Mouse (Mus musculus): ENCODE results near the gene Plekha1.

Gene Plekha1

DNA sequence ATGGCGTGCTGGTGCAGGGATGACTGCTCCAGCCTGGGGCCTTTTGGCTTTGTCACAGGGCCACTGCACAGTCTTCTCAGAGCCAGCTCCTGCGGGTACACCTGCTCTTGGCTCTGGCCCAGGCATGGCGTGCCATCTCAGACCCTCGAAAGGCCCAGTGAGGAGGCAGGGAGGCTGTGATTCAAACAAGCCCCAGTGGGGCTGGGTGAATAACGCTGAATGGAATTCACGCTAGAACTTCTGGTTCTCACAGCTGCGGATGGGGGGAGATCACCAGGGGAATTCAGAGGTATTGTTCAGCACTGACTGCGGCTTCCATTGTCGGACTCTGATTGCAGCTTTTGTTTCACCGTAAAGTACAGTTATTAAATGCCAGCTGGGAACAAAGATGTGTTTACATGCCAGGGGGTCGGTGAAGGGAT lies 4.8 kb upstream of the Plekha1 start:
- no peak for DNase-seq

DNA sequence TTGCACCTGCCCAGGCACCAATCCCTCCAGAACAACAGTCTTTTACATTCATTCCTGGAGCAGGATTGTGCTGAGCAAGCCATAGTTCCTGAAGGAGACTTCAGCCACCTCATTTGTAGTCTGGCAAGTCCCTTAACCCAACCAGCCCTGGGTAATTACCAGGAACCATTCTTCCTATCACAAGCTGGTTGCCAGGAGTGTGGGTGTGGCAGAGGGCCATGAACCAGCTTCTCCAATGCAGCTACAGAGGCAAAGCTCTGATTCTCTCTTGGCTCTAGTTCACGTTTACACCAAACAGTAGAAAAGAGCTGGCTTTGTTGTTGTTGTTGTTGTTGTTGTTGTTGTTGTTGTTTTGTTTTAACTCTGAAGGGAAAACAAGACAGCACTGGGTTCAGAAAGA lies 3.1 kb upstream of the Plekha1 start:
- no peak for DNase-seq

DNA sequence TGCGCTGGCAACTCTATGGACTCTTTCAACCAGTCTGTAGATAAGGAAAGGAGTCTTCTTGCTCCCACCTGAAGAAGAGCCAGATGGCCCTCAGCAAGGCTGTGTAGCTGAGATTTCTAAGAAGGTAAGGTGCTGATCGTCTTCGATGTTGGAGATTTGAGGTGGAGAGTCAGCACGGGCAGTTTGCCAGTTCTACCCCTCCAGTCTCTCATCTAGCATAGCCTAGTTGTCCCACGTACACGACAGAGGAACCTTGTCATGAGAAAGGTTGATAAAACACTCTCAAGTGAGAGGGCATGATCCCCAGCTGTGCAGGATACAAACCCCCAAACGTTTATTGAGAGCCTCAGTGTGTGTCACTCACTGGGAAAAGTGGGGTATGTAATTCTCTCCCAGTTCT lies 845 bp upstream of the Plekha1 start:
- DNase-seq: no peak

DNA sequence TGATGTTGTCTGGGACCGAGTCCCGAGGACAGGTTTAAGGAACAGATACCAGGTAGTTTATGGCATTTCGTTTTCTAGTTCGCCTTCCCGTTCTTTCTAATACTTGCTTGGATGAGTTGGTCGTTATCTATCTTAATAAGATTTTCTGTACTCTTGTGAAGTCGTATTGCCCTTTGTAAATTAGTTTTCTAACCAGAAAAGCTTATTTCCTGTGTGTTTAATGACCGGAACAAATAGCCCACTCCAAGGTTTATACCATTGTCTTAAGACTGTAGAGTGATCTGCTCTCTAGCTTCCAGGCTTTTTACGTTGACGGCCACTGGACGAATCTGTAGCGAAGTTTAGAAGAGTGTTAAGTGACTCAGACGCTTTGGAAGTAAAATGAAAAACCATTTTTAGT lies 1.1 kb downstream of the Plekha1 start:
- no peak for DNase-seq

DNA sequence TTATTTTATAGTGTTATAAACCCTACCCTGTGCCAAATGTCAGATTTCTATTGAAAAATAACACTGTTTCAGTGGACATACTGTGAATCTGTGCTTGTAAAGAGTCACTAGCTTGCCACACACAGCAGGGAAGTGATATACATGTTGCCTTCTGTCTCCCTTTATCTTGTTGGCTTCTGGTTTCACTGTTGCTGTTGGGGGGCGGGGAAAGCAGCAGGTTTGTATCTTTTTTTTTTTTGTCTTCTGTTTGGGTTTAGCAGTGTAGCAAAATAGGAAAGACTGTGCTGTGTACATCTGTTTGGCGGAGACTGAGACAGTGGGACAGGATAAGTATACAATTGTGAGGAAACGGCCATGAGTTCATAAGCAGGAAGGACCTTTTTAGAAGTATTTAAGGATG lies 1.7 kb downstream of the Plekha1 start:
- DNase-seq: no peak

DNA sequence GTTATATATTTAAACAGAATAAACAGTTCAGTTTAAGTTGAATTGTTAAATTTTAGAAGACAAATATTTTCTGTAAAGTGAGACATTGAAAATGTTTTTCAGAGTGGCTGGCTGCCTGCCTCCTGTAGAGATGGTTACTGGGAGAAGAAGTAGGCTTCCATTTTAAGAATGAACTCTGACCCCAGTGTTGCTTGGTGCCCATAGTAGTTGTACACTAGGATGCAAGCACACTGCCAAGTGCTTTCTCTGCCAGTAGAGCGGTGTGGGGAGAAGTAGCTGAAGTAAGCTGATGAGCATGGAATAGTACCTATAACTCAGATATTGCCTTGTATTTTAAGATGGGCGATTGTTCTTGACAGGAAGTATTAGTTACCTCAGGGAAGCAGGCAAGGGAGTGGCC lies 18.6 kb downstream of the Plekha1 start:
- DNase-seq: no peak

DNA sequence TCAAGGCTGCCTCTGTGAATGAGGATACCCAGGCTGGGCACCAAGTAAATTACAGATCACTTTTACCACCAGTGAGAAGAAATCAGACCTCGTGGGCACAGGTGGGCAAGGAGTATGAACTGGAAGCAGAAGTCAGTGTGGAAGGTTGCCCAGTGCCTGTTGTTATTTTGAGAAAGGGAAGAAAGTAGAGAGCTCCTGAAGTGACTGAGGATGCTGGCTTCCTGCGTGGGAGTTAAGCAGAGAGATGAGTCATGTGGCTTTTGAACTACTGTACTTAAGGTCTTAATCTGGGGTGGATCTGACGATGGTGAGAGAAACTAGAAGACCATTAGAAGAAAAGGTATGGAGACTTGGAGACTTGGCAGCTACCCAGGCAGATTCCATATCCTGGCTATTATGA lies 20.7 kb downstream of the Plekha1 start:
- no peak for DNase-seq

DNA sequence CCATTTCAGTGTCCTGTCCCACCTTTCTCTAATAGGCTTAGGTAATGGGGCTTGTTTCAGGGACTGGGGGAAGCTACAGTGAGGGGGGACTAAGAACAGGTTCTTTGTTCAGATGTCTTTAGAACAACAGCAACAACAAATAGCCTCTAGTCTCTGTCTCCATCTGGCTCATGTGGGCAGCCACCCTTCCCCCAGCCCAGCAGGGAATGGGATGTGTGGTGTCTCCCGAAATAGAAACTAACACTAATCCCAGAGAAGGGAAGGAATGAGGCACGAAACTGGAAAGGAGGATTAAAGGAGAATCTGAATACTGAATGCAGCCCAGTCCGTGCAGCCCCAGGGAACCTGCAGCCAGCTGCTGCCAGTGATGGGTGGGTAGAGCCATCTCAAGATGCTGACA lies 22.4 kb downstream of the Plekha1 start:
- DNase-seq: no peak

DNA sequence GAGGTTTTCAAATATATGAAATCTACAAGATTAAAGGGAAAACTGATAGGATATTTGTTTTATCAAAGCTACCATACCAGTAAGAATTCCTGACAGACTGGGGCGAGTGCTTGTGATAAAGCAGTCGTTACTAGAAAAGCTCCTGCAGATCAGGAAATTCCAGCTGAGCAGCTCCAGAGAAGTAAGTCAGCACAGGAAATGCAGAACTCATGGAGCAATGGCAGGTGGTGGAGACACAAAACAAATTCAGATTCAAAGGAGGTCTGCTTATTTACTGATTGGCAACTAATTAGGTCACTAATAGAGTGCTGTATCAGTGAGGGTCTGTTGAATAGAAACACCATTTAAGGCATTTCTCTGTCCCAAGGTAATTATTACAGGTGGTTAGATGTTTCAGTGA lies 25.3 kb downstream of the Plekha1 start:
- no peak for DNase-seq

DNA sequence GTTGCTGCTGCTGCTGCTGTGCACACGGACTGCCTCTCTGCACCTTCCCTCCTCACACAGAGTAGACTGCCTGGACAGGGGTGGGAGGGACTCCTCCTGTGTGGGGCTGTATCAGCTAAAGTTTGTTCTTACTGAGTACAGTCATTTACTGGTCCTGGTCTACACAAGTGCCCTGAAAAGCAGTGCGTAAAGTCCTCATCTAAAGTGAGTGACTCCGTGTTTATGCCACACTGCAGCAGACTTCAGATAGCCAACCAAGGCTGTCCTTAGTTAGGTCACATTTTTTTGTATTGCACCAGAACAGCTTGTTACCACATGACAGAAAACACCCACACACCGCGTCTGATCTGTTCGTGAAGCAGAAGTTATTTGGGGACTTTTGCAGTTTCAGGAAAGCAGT lies 27.4 kb downstream of the Plekha1 start:
- DNase-seq: peak in 1 of 2 experiments; percentile 4

DNA sequence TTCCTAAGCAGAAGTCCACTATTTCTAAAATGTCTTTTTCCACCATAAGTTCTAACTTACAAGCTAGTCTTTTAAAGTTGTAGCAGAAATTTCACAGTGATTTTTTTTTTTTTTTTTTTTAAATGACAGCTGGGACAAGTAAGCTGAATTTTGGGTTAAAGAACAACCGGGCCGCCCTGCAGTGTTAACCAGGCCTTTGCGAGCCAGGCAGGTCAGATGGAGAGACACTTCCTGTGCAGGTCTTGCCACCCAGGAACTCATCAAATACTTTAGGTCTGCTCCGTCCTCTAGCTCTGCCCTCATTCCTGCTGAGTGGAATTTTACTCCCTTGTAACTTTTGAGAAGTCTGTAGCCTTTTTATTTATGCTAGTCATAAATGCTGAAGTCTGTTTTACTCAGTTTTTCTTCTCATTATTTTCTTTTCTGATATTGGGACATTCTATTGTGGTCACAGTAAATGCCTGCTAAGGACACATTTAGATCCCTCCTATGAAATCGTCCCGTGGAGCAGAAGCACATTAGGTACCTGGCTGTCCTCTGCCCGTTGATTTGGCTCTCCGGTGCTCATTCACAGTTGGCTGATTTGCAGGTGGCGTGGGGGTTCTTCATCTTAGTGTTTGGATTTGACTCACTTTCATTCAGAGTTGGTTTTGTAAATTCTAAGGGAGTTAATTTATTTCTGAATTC lies 29.5 kb downstream of the Plekha1 start:
- no peak for DNase-seq

DNA sequence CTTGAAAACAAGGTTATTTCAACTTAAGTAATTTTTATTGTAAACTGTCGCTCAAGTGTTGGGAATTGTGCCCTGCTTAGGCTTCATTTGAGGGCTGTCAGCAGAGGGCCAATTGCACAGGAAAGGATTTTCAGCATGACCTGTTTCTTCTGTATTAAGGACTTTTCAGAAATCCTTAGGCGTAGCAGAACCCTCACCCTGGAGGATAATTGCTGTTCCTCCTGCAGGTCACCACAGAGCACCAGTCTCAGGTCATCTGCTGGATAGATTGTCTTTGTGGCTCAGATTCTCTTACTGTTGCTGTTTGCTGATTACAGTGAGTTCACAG lies 30.0 kb downstream of the Plekha1 start:
- no peak for DNase-seq

DNA sequence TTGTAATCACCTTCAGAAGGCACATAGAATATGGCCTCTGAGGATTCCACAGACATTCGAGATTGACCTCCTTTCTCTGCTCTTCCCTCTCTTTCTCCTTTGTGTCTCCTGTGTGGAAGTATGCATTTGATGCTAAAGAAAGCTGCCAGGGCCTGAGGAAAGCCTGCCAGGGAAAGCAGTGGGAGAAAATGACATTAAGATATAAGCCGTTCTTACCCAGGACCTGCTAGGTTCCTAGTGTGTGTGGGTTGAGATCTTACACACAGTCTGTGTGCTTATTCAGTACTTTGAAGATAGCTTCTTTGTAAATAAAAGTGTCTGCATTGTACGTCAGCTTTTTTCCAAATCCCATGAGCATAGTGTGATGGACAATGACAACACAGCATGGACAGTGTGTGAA lies 30.5 kb downstream of the Plekha1 start:
- no peak for DNase-seq

DNA sequence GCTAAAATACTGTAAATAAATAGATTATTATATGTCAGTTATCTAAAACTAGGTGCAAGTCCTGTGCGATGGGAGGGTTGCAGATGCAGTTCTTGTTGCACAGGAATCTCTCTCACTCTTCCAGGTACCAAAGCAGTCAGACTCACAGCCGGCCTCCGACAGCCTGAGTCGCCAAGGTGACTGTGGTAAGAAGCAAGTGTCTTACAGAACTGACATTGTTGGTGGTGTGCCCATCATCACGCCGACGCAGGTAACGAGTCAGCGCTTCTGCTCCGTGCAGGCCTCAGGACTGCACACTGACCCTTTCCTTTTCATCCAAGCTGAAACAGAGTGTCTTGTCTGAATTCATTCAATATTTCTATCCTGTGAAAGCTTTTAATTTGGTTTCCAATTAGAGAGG lies 31.6 kb downstream of the Plekha1 start:
- DNase-seq: no peak

DNA sequence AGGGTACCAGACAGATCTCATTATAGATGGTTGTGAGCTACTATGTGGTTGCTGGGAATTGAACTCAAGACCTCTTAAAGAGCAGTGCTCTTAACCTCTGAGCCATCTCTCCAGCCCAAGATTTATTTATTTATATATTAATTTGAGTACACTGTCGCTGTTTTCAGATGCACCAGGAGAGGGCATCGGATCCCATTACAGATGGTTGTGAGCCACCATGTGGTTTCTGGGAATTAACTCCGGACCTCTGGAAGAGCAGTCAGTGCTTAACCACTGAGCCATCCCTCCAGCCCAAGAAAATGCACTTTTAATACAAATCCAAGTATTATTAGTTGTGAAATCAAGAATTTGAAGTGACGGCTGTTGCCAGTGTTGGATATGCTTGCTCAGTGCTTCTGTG lies 32.8 kb downstream of the Plekha1 start:
- DNase-seq: no peak

DNA sequence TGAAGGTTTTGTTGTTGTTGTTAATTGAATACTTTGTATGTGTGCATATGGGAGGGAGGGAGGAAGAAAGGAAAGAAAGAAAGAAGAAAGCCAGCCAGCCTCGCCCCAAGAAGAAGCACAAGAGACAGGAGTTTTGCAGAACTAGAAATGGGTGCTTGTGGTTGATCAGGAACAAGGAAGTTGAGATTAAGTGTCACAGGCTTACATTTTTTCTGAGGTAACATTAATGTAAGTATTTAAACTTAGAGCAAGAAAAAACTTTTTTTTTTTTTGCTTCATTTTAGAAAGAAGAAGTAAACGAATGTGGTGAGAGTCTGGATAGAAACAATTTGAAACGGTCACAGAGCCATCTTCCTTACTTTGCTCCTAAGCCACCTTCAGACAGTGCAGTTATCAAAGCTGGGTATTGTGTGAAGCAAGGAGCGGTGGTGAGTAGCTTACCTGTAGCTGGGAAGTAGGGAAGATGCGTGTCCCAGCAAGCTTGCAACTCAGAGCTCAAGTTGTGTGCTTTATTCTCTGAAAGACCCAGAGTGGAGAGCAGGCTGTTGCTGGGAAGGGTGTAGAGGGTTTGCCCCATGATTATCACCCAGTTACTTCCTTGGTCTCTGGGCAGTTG lies 34.8 kb downstream of the Plekha1 start:
- no peak for DNase-seq

DNA sequence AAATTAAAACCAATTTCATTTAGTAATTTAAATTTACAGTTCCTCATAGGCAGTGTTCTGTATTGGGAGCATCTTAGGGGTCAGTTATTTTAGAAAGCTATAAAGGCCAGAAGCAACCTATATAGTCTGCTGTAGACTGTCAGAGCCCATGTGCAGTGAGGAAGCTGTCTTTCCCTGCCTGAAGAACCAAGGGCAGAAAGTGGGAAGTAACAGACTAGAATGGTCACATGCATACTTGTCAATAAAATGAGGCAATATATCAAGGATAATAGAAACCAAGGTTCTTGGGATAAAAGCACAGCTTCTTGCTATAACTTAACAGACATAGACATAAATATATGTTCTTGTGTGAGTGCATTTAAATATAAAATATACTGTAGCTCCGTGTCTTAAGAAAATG lies 37.4 kb downstream of the Plekha1 start:
- no peak for DNase-seq

DNA sequence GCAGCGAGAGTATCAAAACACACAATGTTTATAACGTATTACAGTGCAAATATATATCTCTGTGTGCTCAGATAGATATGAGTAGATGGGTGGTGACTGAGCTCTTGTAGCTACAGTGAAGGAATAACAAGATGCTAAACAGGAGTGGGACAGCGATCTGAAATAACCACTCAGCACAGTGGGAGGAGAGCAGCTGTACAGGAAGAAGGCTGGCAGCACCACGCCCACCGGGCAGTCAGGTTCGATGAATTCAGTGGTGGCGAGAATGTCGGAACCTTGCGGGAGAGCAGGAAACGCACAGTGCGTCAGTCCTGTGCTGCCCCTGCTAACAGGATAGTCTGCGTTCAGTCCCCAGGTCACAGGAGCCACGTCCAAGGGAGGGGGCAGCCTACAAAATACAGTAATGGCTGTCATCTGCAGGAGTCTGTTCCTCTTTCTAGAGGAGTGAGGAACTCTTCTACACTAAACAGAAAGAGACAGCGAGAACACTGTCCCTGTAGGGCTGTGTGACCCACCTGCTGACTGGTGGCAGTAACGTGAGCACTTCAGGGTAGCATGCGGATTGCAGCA lies 38.0 kb downstream of the Plekha1 start:
- DNase-seq: peak; percentile 38 to 39

DNA sequence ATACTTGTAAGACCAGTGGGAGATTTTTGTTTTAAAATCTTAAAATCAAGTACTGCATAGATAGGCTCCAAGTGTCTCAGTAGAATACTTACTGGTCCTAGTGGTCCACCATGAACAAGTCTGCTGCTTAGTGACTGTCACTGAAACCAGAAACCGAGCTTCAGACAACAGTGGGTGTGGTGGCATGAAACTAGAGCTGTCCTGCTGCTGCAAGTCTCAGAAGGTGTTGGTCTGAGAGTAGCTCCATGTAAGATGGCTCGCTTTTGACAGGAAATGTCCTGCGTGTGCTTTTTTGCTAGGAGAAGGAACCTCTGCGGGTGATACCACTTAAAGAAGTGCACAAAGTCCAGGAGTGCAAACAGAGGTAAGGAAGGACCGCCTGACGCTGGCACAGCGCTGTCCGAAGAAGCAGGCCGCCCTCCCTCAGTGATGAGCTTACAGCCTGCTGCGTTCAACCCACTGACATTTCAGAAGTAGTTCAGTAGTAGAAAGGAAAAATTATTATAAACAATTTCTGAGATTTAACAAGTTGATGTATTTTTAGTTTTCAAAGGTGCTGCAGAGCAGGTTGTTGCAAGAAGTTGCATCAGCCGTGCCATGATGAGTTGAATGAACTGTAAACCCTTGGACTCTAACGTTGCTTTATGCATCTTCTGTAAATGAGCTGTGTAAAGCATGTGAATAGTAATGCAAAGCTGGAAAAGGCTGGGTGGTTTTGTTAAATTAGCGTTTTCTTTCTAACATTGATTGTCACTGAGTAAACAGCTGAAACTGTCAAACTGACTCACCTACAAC lies 39.2 kb downstream of the Plekha1 start:
- no peak for DNase-seq

DNA sequence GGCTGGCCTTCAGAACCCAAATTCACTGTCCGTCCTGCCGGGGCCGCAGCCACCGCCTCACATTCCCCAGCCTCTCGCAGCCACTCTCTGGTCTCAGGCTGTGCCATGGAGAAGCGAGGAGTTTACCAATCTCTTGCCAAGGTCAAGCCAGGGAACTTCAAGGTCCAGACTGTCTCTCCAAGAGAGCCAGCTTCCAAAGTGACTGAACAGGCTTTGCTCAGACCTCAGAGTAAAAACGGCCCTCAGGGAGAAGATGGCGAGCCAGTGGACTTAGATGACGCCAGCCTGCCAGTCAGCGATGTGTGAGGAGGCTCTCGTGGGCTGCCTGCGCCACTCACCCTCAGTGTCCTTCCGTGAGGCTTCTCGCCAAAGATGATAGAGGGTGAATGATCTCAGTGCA lies 45.3 kb downstream of the Plekha1 start:
- no peak for DNase-seq

DNA sequence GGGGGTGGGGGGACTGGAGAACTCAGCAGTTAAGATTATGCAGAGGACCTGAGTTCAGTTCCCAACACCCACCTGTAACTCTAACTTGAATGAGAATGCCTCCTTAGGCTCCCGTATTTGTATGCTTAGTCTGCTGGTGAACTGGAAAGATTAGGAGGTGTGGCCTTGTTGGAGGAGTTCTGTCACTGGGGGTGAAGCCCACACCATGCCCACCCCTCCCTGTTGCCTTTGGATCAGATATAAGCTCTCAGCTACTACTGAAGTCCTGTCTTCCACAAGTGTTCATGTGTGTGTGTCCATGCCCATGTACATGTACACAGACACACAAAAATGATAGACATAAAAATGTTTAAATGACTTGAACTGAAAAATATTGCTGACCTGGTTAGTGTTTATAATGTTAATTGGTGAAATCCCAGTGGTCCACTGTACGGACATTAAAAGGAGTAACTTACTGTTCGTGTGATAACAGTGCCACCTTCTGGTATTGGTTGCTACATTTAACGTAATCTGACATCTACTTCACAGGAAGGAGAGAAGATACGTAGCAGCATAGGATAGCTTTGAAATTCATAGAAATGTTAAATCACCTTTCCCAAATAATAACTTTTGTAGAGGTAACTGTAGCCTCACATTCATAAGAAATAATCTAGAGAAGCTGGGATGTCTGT lies 49.3 kb downstream of the Plekha1 start:
- DNase-seq: peak; percentile 17 to 24

DNA sequence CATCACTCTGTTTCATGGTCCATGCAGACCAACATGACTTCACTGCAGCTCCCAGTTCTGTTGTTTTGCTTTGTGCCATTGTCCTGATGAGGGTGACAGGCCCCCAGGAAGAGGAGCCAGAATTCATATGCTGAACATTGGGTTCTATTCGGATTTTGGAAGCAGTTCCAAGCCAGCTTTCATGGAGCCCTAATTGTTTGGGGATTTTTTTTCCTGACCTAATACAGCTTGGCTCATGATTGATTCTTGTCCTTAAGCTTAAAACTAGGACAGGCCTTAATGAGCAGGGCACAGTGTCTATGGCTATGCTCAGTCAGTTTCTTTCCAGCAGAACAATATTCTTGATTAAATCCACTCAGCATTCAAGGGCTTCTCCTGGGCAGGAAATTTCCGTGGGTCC lies 52.7 kb downstream of the Plekha1 start:
- DNase-seq: no peak

DNA sequence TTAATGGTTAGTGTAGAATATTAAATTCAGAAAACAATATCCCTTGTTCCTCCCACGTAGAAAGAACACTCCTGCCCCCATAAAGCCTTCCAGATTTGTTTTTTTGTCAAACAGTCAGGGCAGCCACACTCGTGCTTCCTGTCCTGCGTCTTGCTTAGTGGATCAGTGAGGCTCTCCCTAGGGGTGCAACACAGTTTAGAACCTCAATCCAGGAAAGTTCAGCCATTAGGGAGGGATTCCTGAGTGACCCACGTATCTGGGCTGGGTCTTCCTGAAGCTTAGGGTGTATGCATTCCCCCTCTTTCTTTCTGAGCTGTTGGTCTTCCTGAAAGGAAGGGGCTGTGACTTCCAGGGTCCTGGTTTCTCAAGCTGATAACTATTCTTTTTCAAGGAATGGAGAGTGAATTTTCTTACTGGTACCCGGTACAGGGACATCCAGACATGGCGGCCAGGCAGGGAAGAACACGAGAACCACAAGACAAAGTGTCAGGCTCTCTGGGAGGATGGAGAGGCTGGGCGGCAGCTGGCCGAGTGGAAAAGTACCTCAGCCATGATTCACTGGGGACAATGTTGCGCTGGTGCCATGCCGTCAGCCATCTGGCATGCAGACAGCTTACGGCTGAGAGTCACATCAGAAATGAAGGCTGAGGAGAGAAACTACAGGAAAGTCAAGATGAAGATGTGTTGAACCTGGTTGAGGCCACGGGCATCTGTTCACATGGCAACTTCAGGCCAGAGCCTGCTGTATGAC lies 57.6 kb downstream of the Plekha1 start:
- DNase-seq: no peak

Data from B cell, adult 2 months (primary cell).